Mouse (Mus musculus) ES-E14 (cell line): ENCODE measurements around the gene Alad.

Experiments used
- CHD2 ChIP-seq: IDR thresholded peaks from 2 replicates; pipeline ENCODE4 v1.6.1; 2014; ENCODE audit warnings: mild to moderate bottlenecking, low read depth, low read length, inconsistent platforms
- HCFC1 ChIP-seq: IDR thresholded peaks from 2 replicates; pipeline ENCODE4 v1.6.1; 2012; ENCODE audit warnings: low read length, inconsistent platforms, borderline replicate concordance; ENCODE audit not compliant: insufficient read depth
- MAFK ChIP-seq: IDR thresholded peaks from 2 replicates; pipeline ENCODE4 v1.6.1; 2014; ENCODE audit warnings: mild to moderate bottlenecking, low read depth, low read length, inconsistent platforms; ENCODE audit not compliant: insufficient read depth
- ZC3H11A ChIP-seq: IDR thresholded peaks from 2 replicates; pipeline ENCODE4 v1.6.1; 2012; ENCODE audit warnings: low read depth, mild to moderate bottlenecking, inconsistent platforms, low read length, borderline replicate concordance
- ZNF384 ChIP-seq: IDR thresholded peaks from 2 replicates; pipeline ENCODE4 v1.6.1; 2012; ENCODE audit warnings: low read depth, low read length, inconsistent platforms

DNA sequence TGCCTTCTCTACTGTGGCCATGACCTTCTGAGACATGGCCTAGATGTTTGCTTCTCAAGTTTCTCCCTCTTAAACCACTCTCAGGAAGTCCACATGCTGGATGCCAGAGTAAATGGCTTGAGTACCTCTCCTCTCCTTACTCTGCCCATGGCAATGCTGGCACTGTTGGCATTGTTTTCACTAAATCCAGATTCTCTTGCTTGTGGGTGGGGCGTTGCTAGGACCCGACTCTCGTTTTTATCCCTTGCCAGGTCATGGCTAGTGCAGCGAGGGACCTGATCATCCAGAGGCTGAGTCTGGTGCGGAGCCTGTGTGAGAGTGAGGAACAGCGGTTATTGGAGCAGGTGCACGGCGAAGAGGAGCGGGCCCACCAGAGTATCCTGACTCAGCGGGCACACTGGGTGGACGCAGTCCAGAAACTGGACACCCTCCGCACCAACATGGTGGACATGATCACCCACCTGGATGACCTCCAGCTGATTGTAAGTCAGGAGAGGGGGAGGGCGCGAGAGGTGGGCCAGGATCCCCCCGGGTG lies 33.5 kb downstream of the Alad start:
- TF ChIP-seq MAFK (no peak), HCFC1 (no peak), ZC3H11A (no peak), ZNF384 (no peak), CHD2 (no peak)
